Mouse (Mus musculus): Measurements from ENCODE around the gene Gm20870. TPM values are rescaled to one million over a fixed set of nuclear protein-coding genes. Genes with fewer than 3 reads are reported as not detected.
"Not testable (repeated sequence)": the region's sequence is repeated elsewhere in the genome, so short reads cannot be mapped to it uniquely, and the experiment has no call there.

Gm20870 gene
- polyA plus RNA-seq (2011; ENCODE audit: insufficient read length, low read depth, missing spikeins) = not detected in 2 replicates

DNA sequence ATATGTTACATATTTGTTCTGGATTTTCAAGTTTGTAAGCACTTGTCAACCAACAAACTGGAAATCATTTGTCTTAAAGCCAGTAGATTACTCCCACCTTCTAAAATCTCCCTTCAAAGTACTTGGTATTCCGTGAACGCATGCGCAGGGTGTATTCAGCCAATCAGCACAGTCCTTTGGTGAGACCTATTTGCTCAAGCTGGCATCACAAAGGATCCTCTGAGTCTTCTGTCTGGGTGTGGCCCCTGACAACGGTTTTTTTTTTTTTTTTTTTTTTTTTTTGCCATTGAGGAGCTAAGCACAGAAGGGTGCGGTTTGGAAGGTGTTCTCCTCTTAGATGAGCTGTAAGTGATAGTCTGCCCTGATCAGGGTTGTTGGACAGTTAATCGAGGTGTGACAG is at the start of gene Gm20870:
Gm20870 (plus strand) TSS at position 301 of the 400 bp plus-strand sequence.
- not testable (repeated sequence) for H3K4me1 ChIP-seq (ENCODE audit: control insufficient read depth, insufficient read depth, low read length); H3K27ac ChIP-seq (ENCODE audit: insufficient read depth, low read length); H3K4me3 ChIP-seq (ENCODE audit: insufficient read depth, low read length)

Other genes with a start within 250 kb of the Gm20870 start
- gene Gm20869, start 222.6 kb upstream of the Gm20870 start, polyA plus RNA-seq (2011; ENCODE audit: insufficient read length, low read depth, missing spikeins) = not detected in 2 replicates